Mouse (Mus musculus) lung, postnatal 0 days (tissue): ENCODE data around the gene H2-DMa. TPM values are rescaled to one million over a fixed set of nuclear protein-coding genes. Genes with fewer than 3 reads are reported as not detected.

Experiments used
- ATAC-seq: fragments of 200-750 bp; cut with Nextera tagmentation; 2 replicates; pipeline ENCODE4 v1.8.0; 2017; ENCODE audit warnings: moderate library complexity
- DNase-seq: peaks from one replicate; pipeline ENCODE4 v3.0.0-alpha.2; 2016; ENCODE audit warnings: low spot score
- H3K27ac ChIP-seq: fragments of 300-500 bp; sonication (generic); 2 replicates; pipeline ENCODE4 v1.5.1; 2014; ENCODE audit warnings: antibody characterized with exemption, mild to moderate bottlenecking, low read length, mixed read lengths
- H3K27me3 ChIP-seq: fragments of 300-500 bp; sonication (generic); replicated peaks from 2 replicates; pipeline ENCODE4 v1.6.1; 2014; ENCODE audit warnings: low read length, mixed read lengths; ENCODE audit not compliant: insufficient read depth
- H3K36me3 ChIP-seq: fragments of 300-500 bp; sonication (generic); 2 replicates; pipeline ENCODE4 v1.6.1; 2014; ENCODE audit warnings: low read length, mixed read lengths; ENCODE audit not compliant: insufficient read depth
- H3K4me1 ChIP-seq: fragments of 300-500 bp; sonication (generic); 2 replicates; pipeline ENCODE4 v1.6.1; 2014; ENCODE audit warnings: antibody characterized with exemption, low read depth, low read length, mixed read lengths; ENCODE audit not compliant: insufficient read depth
- H3K4me2 ChIP-seq: fragments of 300-500 bp; sonication (generic); replicated peaks from 2 replicates; pipeline ENCODE4 v1.6.1; 2014; ENCODE audit warnings: low read depth, mild to moderate bottlenecking, low read length, moderate library complexity, mixed read lengths
- H3K4me3 ChIP-seq: fragments of 300-500 bp; sonication (generic); 2 replicates; pipeline ENCODE4 v1.5.1; 2014; ENCODE audit warnings: low read depth, low read length
- H3K9ac ChIP-seq: fragments of 300-500 bp; sonication (generic); replicated peaks from 2 replicates; pipeline ENCODE4 v1.6.1; 2014; ENCODE audit warnings: low read depth, mild to moderate bottlenecking
- H3K9me3 ChIP-seq: fragments of 300-500 bp; sonication (generic); 2 replicates; pipeline ENCODE4 v1.6.1; 2016; ENCODE audit warnings: low read length, mixed read lengths
- CTCF ChIP-seq: IDR thresholded peaks from 2 replicates; pipeline ENCODE4 v1.5.1; 2016; ENCODE audit warnings: antibody characterized with exemption, mild to moderate bottlenecking
- EP300 ChIP-seq: IDR thresholded peaks from 2 replicates; pipeline ENCODE4 v1.6.1; 2016; ENCODE audit warnings: antibody characterized with exemption, mild to moderate bottlenecking, control low read depth
- WGBS: fragments of 180-500 bp; shearing (Covaris S2); extraction: QIAGEN DNeasy Blood & Tissue Kit; methylation state at CpG from one replicate; pipeline ENCODE4 v1.1.7; 2014; 5-methylcytosine and 5-hydroxymethylcytosine counted together
- polyA plus RNA-seq: library from polyadenylated mRNA; unstranded; fragments of >200 nt; fragmentation: Nextera tagmentation; extraction: Ambion mirVana; gene quantifications from 2 replicates; pipeline ENCODE4 v1.2.1, GENCODE M21; 2015

H2-DMa gene
- polyA plus RNA-seq, 1 experiment from 2014 or later, result 23.9 TPM

GRCm38 (mm10) chr17:34144960-34145371 is 25.6 kb downstream of the H2-DMa start:
- DNase-seq (no peak), ATAC-seq (no peak)
- Histone ChIP-seq H3K9me3 (no peaks in the 10 kb centered on the region), H3K9ac (no peak overlapping the region), H3K4me2 (no peak overlapping the region), H3K4me3 (no peak overlapping the region), H3K27ac (no peak overlapping the region), H3K36me3 (no peaks in the 10 kb centered on the region), H3K27me3 (no peaks in the 10 kb centered on the region), H3K4me1 (no peaks in the 10 kb centered on the region)
- no peak for TF ChIP-seq CTCF
- TF ChIP-seq EP300, result no peak
- WGBS, result 66% methylated on average over 3 of the region's 3 CpGs

GRCm38 (mm10) chr17:34152923-34153322 is 33.6 kb downstream of the H2-DMa start, which contains the start of gene H2-DMb1:
TSS of gene H2-DMb1 (plus strand) at chr17:34153072.
- Histone ChIP-seq H3K4me3 (no peak within 1 kb of the TSS), H3K36me3 (no peaks in the 10 kb centered on the region), H3K9ac (no peak within 1 kb of the TSS), H3K4me1 (no peaks in the 10 kb centered on the region), H3K9me3 (no peaks in the 10 kb centered on the region), H3K4me2 (0 out of 2 replicates have a peak within 1 kb of the TSS, but pooled peaks have one; percentile 27), H3K27ac (no peak within 1 kb of the TSS), H3K27me3 (no peaks in the 10 kb centered on the region)
- peak; percentile 83 for DNase-seq
- peak; percentile 91 for ATAC-seq
- 46% methylated on average over 4 of the region's 4 CpGs for WGBS
- TF ChIP-seq EP300 (no peak), CTCF (no peak)

- Histone ChIP-seq H3K9ac (no peak overlapping the region), H3K36me3 (no peaks in the 10 kb centered on the region), H3K4me1 (no peaks in the 10 kb centered on the region), H3K27me3 (no peaks in the 10 kb centered on the region), H3K27ac (no peak overlapping the region), H3K4me2 (no peak overlapping the region), H3K9me3 (no peaks in the 10 kb centered on the region), H3K4me3 (no peak overlapping the region)
- WGBS, result 32% methylated on average over 5 of the region's 5 CpGs
- no peak for ATAC-seq
- TF ChIP-seq CTCF, result no peak
- no peak for TF ChIP-seq EP300
- no peak for DNase-seq
Observed at GRCm38 (mm10) chr17:34155534-34155933, 36.2 kb downstream of the H2-DMa start.

GRCm38 (mm10) chr17:34164202-34164895 is 45.0 kb downstream of the H2-DMa start:
- H3K4me3 ChIP-seq, result no peak overlapping the region
- no peak overlapping the region for H3K4me2 ChIP-seq
- H3K9me3 ChIP-seq, result no peaks in the 10 kb centered on the region
- DNase-seq (no peak), ATAC-seq (no peak)
- no peak overlapping the region for H3K27ac ChIP-seq
- TF ChIP-seq EP300, result no peak
- TF ChIP-seq CTCF, result peak; percentile 53
- H3K9ac ChIP-seq, result no peak overlapping the region
- H3K4me1 ChIP-seq, result no peaks in the 10 kb centered on the region
- H3K36me3 ChIP-seq, result no peaks in the 10 kb centered on the region
- 38% methylated on average over 9 of the region's 9 CpGs for WGBS
- no peaks in the 10 kb centered on the region for H3K27me3 ChIP-seq

- no peaks in the 10 kb centered on the region for H3K27me3 ChIP-seq
- no peak for TF ChIP-seq EP300
- peak; percentile 59 for TF ChIP-seq CTCF
- H3K4me2 ChIP-seq, result no peak overlapping the region
- no peaks in the 10 kb centered on the region for H3K36me3 ChIP-seq
- H3K9ac ChIP-seq, result no peak overlapping the region
- H3K4me3 ChIP-seq, result no peak overlapping the region
- no peaks in the 10 kb centered on the region for H3K9me3 ChIP-seq
- no peak overlapping the region for H3K27ac ChIP-seq
- 70% methylated on average over 6 of the region's 6 CpGs for WGBS
- H3K4me1 ChIP-seq, result no peaks in the 10 kb centered on the region
- ATAC-seq (no peak), DNase-seq (no peak)
Observed at GRCm38 (mm10) chr17:34165033-34165730, 45.8 kb downstream of the H2-DMa start.

- Histone ChIP-seq H3K4me1 (no peaks in the 10 kb centered on the region), H3K9ac (no peak overlapping the region), H3K4me3 (no peak overlapping the region), H3K4me2 (no peak overlapping the region), H3K36me3 (no peaks in the 10 kb centered on the region), H3K27ac (no peak overlapping the region), H3K9me3 (no peaks in the 10 kb centered on the region), H3K27me3 (no peaks in the 10 kb centered on the region)
- DNase-seq (peak; percentile 85), ATAC-seq (peak; percentile 50)
- TF ChIP-seq CTCF (peak; percentile 83), EP300 (no peak)
- 2% methylated on average over 2 of the region's 2 CpGs for WGBS
Observed at GRCm38 (mm10) chr17:34169279-34169678, 49.9 kb downstream of the H2-DMa start.
